Mouse (Mus musculus): ENCODE data around the gene Numbl.

- no peak for TF ChIP-seq CTCF (IDR thresholded peaks at IDR 0.05; ENCODE audit: borderline replicate concordance, control insufficient read depth, extremely low read depth, insufficient read depth, low read length, poor library complexity)
- no peak for TF ChIP-seq POLR2A (IDR thresholded peaks at IDR 0.05; ENCODE audit: control insufficient read depth, extremely low read depth, insufficient read depth, low read length, poor library complexity)
Observed at GRCm38 (mm10) chr7:27326101-27326880, 68.1 kb downstream of the Numbl start.

Measured in thymus, adult 2 months (tissue).